Mouse (Mus musculus) hindbrain, postnatal 0 days (tissue): Measurements from ENCODE around the gene Pgd. TPM values are rescaled to one million over a fixed set of nuclear protein-coding genes. Genes with fewer than 3 reads are reported as not detected.
A peak's percentile ranks its signal among the peaks of the same experiment; 100 is the strongest.
"Not testable (repeated sequence)": the region's sequence is repeated elsewhere in the genome, so short reads cannot be mapped to it uniquely, and the experiment has no call there.

ENCODE experiments used
- ATAC-seq: fragments of 200-750 bp; cut with Nextera tagmentation; 2 replicates; pipeline ENCODE4 v1.8.0; 2017; ENCODE audit warnings: mild to moderate bottlenecking, moderate TSS enrichment, moderate library complexity
- DNase-seq: peaks from one replicate; pipeline ENCODE4 v3.0.0-alpha.2; 2015; ENCODE audit warnings: low spot score
- H3K27ac ChIP-seq: fragments of 300-500 bp; sonication (generic); 2 replicates; pipeline ENCODE4 v1.5.1; 2014; ENCODE audit warnings: mild to moderate bottlenecking
- H3K27me3 ChIP-seq: fragments of 300-500 bp; sonication (generic); 2 replicates; pipeline ENCODE4 v1.6.1; 2014; ENCODE audit warnings: low read length, mixed read lengths; ENCODE audit not compliant: insufficient read depth
- H3K36me3 ChIP-seq: fragments of 300-500 bp; sonication (generic); 2 replicates; pipeline ENCODE4 v1.6.1; 2014; ENCODE audit warnings: low read length, mixed read lengths; ENCODE audit not compliant: insufficient read depth
- H3K4me1 ChIP-seq: fragments of 300-500 bp; sonication (generic); 2 replicates; pipeline ENCODE4 v1.6.1; 2014; ENCODE audit warnings: antibody characterized with exemption, low read length, mixed read lengths; ENCODE audit not compliant: insufficient read depth
- H3K4me2 ChIP-seq: fragments of 300-500 bp; sonication (generic); 2 replicates; pipeline ENCODE4 v1.6.1; 2014; ENCODE audit warnings: low read depth, mild to moderate bottlenecking, low read length, moderate library complexity, mixed read lengths
- H3K4me3 ChIP-seq: fragments of 300-500 bp; sonication (generic); 2 replicates; pipeline ENCODE4 v1.5.1; 2014; ENCODE audit warnings: low read length
- H3K9ac ChIP-seq: fragments of 300-500 bp; sonication (generic); replicated peaks from 2 replicates; pipeline ENCODE4 v1.6.1; 2014; ENCODE audit warnings: mild to moderate bottlenecking, low read length, moderate library complexity, mixed read lengths
- H3K9me3 ChIP-seq: fragments of 300-500 bp; sonication (generic); 2 replicates; pipeline ENCODE4 v1.6.1; 2016; ENCODE audit warnings: low read length, mixed read lengths
- CTCF ChIP-seq: IDR thresholded peaks from 2 replicates; pipeline ENCODE4 v1.5.1; 2016; ENCODE audit warnings: antibody characterized with exemption, control low read depth, low read depth
- WGBS: fragments of 180-500 bp; shearing (Covaris S2); extraction: QIAGEN DNeasy Blood & Tissue Kit; methylation state at CpG from one replicate; pipeline ENCODE4 v1.1.7; 2014; 5-methylcytosine and 5-hydroxymethylcytosine counted together
- polyA plus RNA-seq: library from polyadenylated mRNA; unstranded; fragments of >200 nt; fragmentation: Nextera tagmentation; extraction: Ambion mirVana; gene quantifications from 2 replicates; pipeline ENCODE4 v1.2.1, GENCODE M21; 2015
- total RNA-seq: library from RNA; depleted of rRNA; stranded (reverse); fragments of >200 nt; gene quantifications from 2 replicates; pipeline ENCODE4 v1.2.3, GENCODE M21; 2014; rRNA removed

Pgd gene
- total and polyA plus RNA-seq, 2 experiments from 2014 or later: 36.3 to 94.8 TPM

DNA sequence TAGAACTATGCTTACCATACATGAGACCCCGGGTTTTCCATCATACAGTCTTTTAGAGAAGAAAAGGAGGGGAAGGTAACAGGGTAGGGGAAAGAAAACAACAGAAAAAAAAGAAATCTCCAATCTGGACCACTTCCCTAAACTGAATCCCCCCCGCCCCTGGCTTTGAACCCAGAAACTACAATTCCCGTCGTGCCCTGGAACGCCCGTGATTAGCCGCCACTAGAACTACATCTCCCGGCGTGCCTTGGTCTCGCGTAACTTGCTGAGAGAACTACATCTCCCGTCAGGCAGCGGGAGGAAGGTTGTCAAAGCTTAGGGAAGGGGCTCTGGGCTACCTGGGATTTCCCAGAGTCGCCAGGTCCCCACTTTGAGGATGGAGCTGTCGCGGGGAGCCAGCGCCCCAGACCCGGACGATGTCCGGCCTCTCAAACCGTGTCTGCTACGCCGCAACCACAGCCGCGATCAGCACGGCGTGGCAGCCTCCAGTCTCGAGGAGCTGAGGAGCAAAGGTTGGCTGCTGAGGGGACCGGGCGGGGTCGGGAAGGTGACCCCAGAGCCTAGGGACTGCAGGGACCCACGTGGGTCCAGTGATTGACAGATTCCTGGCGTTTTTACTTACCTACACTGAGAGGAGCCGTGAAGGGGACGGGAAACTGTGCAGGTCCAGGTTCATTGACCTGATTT lies 62.6 kb downstream of the Pgd start, which contains the start of gene Dffa:
TSS of gene Dffa (plus strand) at position 272 of the 687 bp plus-strand sequence.
- H3K27ac ChIP-seq: peak within 1 kb of the TSS; percentile 32; the same call in 1 of the 2 replicates
- peak; percentile 97 for DNase-seq
- peak within 1 kb of the TSS; percentile 73 for H3K9ac ChIP-seq
- H3K4me2 ChIP-seq: peak within 1 kb of the TSS; percentile 76
- whole genome bisulfite sequencing: 1% methylated on average over 35 of the region's 35 CpGs
- peak within 1 kb of the TSS; percentile 72 for H3K4me3 ChIP-seq
- H3K27me3 ChIP-seq: no peaks in the 10 kb centered on the region
- peaks cover 6% of the 10 kb centered on the region; the same call in 1 of the 2 replicates for H3K4me1 ChIP-seq
- peaks cover 15% of the 10 kb centered on the region; the same call in 1 of the 2 replicates for H3K36me3 ChIP-seq
- H3K9me3 ChIP-seq: no peaks in the 10 kb centered on the region
- ATAC-seq: peak; percentile 91
- TF ChIP-seq CTCF: 0 out of 2 replicates have a peak, but pooled peaks have one; percentile 8

DNA sequence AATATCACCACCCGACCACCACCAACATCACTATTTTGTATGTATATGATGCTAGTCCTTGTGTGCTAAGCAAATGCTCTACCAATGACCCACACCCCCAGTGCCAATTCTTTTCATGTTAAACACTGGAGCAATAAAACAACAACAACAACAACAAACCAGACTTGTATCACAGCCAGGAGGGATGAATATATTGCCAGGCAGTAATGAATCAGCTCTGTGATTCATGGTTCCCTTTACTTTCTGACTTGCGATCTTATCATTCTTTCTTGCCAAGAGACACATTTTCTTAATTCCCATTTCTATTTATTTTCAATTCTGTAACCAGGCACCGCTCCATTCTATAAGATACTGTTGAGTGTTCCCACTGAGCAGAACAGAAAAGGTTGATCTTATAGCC lies 65.1 kb downstream of the Pgd start:
- Histone ChIP-seq H3K36me3 (peaks cover 3% of the 10 kb centered on the region; the same call in 1 of the 2 replicates), H3K9me3 (no peaks in the 10 kb centered on the region), H3K4me2 (no peak overlapping the region), H3K4me1 (peaks cover 14% of the 10 kb centered on the region), H3K9ac (no peak overlapping the region), H3K27me3 (no peaks in the 10 kb centered on the region), H3K4me3 (no peak overlapping the region), H3K27ac (no peak overlapping the region)
- no peak for TF ChIP-seq CTCF
- DNase-seq (no peak), ATAC-seq (no peak)
- 80% methylated on average over 3 of the region's 3 CpGs for WGBS

DNA sequence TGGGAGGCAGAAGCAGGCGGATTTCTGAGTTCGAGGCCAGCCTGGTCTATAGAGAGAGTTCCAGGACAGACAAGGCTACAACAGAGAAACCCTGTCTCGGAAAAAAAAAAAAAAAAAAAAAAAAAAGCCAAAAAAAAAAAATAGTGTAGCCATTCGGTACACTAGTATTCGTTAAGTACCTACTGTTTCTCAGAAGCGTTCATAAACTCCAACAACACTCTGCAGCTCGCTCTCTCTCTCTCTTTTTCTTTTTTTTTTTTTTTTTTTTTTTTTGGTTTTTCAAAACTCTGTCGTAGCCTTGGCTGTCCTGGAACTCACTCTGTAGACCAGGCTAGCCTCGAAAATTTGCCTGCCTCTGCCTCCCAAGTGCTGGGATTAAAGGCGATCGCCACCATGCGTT lies 66.1 kb downstream of the Pgd start:
- not testable (repeated sequence) for H3K27me3 ChIP-seq, H3K4me3 ChIP-seq, H3K36me3 ChIP-seq, H3K9ac ChIP-seq, ATAC-seq, H3K9me3 ChIP-seq, DNase-seq, H3K4me2 ChIP-seq, H3K27ac ChIP-seq
- peaks cover 14% of the 10 kb centered on the region for H3K4me1 ChIP-seq
- 92% methylated on average over 12 of the region's 12 CpGs for WGBS

Other genes with a start within 250 kb of the Pgd start
- 70.4 and 81.7 TPM in 2 replicates for gene Pex14, start 66.9 kb downstream of the Pgd start, total RNA-seq
- gene Pex14, start 66.9 kb downstream of the Pgd start, polyA plus RNA-seq: 62.1 and 62.9 TPM in 2 replicates
- gene Dffa, start 62.6 kb downstream of the Pgd start, total RNA-seq: 11.4 and 16.6 TPM in 2 replicates
- gene Dffa, start 62.6 kb downstream of the Pgd start, polyA plus RNA-seq: 22.9 and 26.9 TPM in 2 replicates
- 2.7 TPM in 1 of 2 replicates, not detected in the other for gene Cort, start 40.0 kb downstream of the Pgd start, total RNA-seq
- gene Cort, start 40.0 kb downstream of the Pgd start, polyA plus RNA-seq: 0.38 and 0.93 TPM in 2 replicates
- 3.5 and 6.5 TPM in 2 replicates for gene Cenps, start 29.1 kb downstream of the Pgd start, total RNA-seq
- gene Cenps, start 29.1 kb downstream of the Pgd start, polyA plus RNA-seq: 17.2 and 20.8 TPM in 2 replicates
- 322 and 420 TPM in 2 replicates for gene Kif1b, start 140.9 kb upstream of the Pgd start, total RNA-seq
- gene Kif1b, start 140.9 kb upstream of the Pgd start, polyA plus RNA-seq: 210 and 213 TPM in 2 replicates